Mouse (Mus musculus): Measurements from ENCODE around the gene 4933428G20Rik. TPM values are rescaled to one million over a fixed set of nuclear protein-coding genes. Genes with fewer than 3 reads are reported as not detected.

4933428G20Rik gene
- total RNA-seq, 2 experiments from 2014 or later, result not detected

GRCm38 (mm10) chr11:97510966-97511660, 11.0 kb upstream of the 4933428G20Rik start:
- peak in 1 of 2 experiments; percentile 55 for DNase-seq (ENCODE audit: low spot score in 2 of 2)
- intact Hi-C loops (cut with DNase I), result no loop called here

GRCm38 (mm10) chr11:97509715-97510485, 9.8 kb upstream of the 4933428G20Rik start:
- no peak for DNase-seq (ENCODE audit: low spot score in 2 of 2)
- intact Hi-C loops (cut with DNase I), result no loop called here

- intact Hi-C loops (cut with DNase I), result no loop called here
- no peak for DNase-seq (ENCODE audit: low spot score in 2 of 2)
These were observed 8.9 kb upstream of the 4933428G20Rik start for GRCm38 (mm10) chr11:97509058-97509457.

GRCm38 (mm10) chr11:97508198-97508597, 8.1 kb upstream of the 4933428G20Rik start:
- DNase-seq (ENCODE audit: low spot score in 2 of 2), result no peak
- intact Hi-C loops (cut with DNase I), result no loop called here

- DNase-seq (ENCODE audit: low spot score in 2 of 2), result no peak
- intact Hi-C loops (cut with DNase I), result no loop called here
These were observed 6.2 kb upstream of the 4933428G20Rik start for GRCm38 (mm10) chr11:97506331-97506730.

GRCm38 (mm10) chr11:97505784-97506183, 5.6 kb upstream of the 4933428G20Rik start:
- intact Hi-C loops (cut with DNase I), result no loop called here
- peak in 1 of 2 experiments; percentile 57 for DNase-seq (ENCODE audit: low spot score in 2 of 2)

- intact Hi-C loops (cut with DNase I), result loop anchor here (5.0 kb wide), 1 partner anchor 119 kb away; no protein-coding TSS in a partner anchor
- DNase-seq (ENCODE audit: low spot score in 2 of 2), result no peak
These were observed 2.7 kb upstream of the 4933428G20Rik start for GRCm38 (mm10) chr11:97502846-97503245.

- peak in 1 of 2 experiments; percentile 84 for DNase-seq (ENCODE audit: low spot score in 2 of 2)
- intact Hi-C loops (cut with DNase I), result loop anchor here (5.0 kb wide), 1 partner anchor 120 kb away; no protein-coding TSS in a partner anchor
These were observed 2.2 kb upstream of the 4933428G20Rik start for GRCm38 (mm10) chr11:97502383-97502782.

- intact Hi-C loops (cut with DNase I), result loop anchor here (5.0 kb wide), 1 partner anchor 121 kb away; no protein-coding TSS in a partner anchor
- no peak for DNase-seq (ENCODE audit: low spot score in 2 of 2)
These were observed 744 bp upstream of the 4933428G20Rik start for GRCm38 (mm10) chr11:97500720-97501448.

GRCm38 (mm10) chr11:97497543-97497942, 2.6 kb downstream of the 4933428G20Rik start:
- DNase-seq (ENCODE audit: low spot score in 2 of 2), result no peak

GRCm38 (mm10) chr11:97492836-97493235, 7.3 kb downstream of the 4933428G20Rik start:
- DNase-seq (ENCODE audit: low spot score in 2 of 2), result no peak
- intact Hi-C loops (cut with DNase I), result loop anchor here (10.0 kb wide), 1 partner anchor 202 kb away; no protein-coding TSS in a partner anchor

More at GRCm38 (mm10) chr11:97497543-97497942, 2.6 kb downstream of the 4933428G20Rik start:
- intact Hi-C loops (cut with DNase I), result loop anchor here (10.0 kb wide), 1 partner anchor 197 kb away; no protein-coding TSS in a partner anchor

GRCm38 (mm10) chr11:97491640-97492039, 8.5 kb downstream of the 4933428G20Rik start:
- no peak for DNase-seq (ENCODE audit: low spot score in 2 of 2)
- intact Hi-C loops (cut with DNase I), result loop anchor here (10.0 kb wide), 1 partner anchor 203 kb away; no protein-coding TSS in a partner anchor

GRCm38 (mm10) chr11:97489589-97490324, 10.4 kb downstream of the 4933428G20Rik start:
- peak; percentile 74 to 75 for DNase-seq (ENCODE audit: low spot score in 2 of 2)
- intact Hi-C loops (cut with DNase I), result loop anchor here (2.0 to 10.0 kb wide), 2 partner anchors 133 to 205 kb away; no protein-coding TSS in a partner anchor

GRCm38 (mm10) chr11:97487656-97488055, 12.5 kb downstream of the 4933428G20Rik start:
- no peak for DNase-seq (ENCODE audit: low spot score in 2 of 2)
- intact Hi-C loops (cut with DNase I), result loop anchor here (2.0 kb wide), 1 partner anchor 135 kb away; no protein-coding TSS in a partner anchor

GRCm38 (mm10) chr11:97485661-97486060, 14.5 kb downstream of the 4933428G20Rik start:
- DNase-seq (ENCODE audit: low spot score in 2 of 2), result no peak
- intact Hi-C loops (cut with DNase I), result no loop called here

- DNase-seq (ENCODE audit: low spot score in 2 of 2), result no peak
- intact Hi-C loops (cut with DNase I), result loop anchor here (5.0 kb wide), 1 partner anchor 128 kb away; the partner anchor contains the start of gene Gpr179
These were observed 20.3 kb downstream of the 4933428G20Rik start for GRCm38 (mm10) chr11:97479824-97480223.

- no peak for DNase-seq (ENCODE audit: low spot score in 2 of 2)
- intact Hi-C loops (cut with DNase I), result loop anchor here (5.0 kb wide), 1 partner anchor 127 kb away; the partner anchor contains the start of gene Gpr179
These were observed 21.1 kb downstream of the 4933428G20Rik start for GRCm38 (mm10) chr11:97479085-97479484.

GRCm38 (mm10) chr11:97478345-97478744, 21.8 kb downstream of the 4933428G20Rik start:
- intact Hi-C loops (cut with DNase I), result loop anchor here (5.0 kb wide), 1 partner anchor 126 kb away; the partner anchor contains the start of gene Gpr179
- no peak for DNase-seq (ENCODE audit: low spot score in 2 of 2)
